Mouse (Mus musculus) limb, embryonic 12.5 days (tissue): ENCODE measurements at regions not wholly inside any gene's neighbourhood (a gene's known extent, or its start where the extent isn't known, plus 50 kb on each side); places are given as distances from the start of the nearest gene placed in this dataset.
"Not testable (repeated sequence)": the region's sequence is repeated elsewhere in the genome, so short reads cannot be mapped to it uniquely, and the experiment has no call there.

ENCODE experiments used
- ATAC-seq: fragments of 200-750 bp; cut with Nextera tagmentation; 2 replicates; pipeline ENCODE4 v1.8.0; 2017; ENCODE audit warnings: low read depth, moderate TSS enrichment; ENCODE audit not compliant: insufficient number of reproducible peaks, insufficient read depth, low FRiP score, low TSS enrichment
- H3K27ac ChIP-seq: fragments of 300-500 bp; sonication (generic); 2 replicates; pipeline ENCODE4 v1.5.1; 2016; ENCODE audit warnings: mild to moderate bottlenecking, moderate library complexity
- H3K27me3 ChIP-seq: fragments of 300-500 bp; sonication (generic); 2 replicates; pipeline ENCODE4 v1.6.1; 2016; ENCODE audit warnings: mild to moderate bottlenecking, moderate library complexity
- H3K36me3 ChIP-seq: fragments of 300-500 bp; sonication (generic); 2 replicates; pipeline ENCODE4 v1.6.1; 2016; ENCODE audit warnings: mild to moderate bottlenecking, moderate library complexity
- H3K4me1 ChIP-seq: fragments of 300-500 bp; sonication (generic); replicated peaks from 2 replicates; pipeline ENCODE4 v1.6.1; 2016
- H3K4me2 ChIP-seq: fragments of 300-500 bp; sonication (generic); 2 replicates; pipeline ENCODE4 v1.6.1; 2016; ENCODE audit warnings: mild to moderate bottlenecking, moderate library complexity
- H3K4me3 ChIP-seq: fragments of 300-500 bp; sonication (generic); replicated peaks from 2 replicates; pipeline ENCODE4 v1.5.1; 2016; ENCODE audit warnings: mild to moderate bottlenecking
- H3K9ac ChIP-seq: fragments of 300-500 bp; sonication (generic); replicated peaks from 2 replicates; pipeline ENCODE4 v1.6.1; 2016; ENCODE audit warnings: mild to moderate bottlenecking, moderate library complexity
- H3K9me3 ChIP-seq: fragments of 300-500 bp; sonication (generic); 2 replicates; pipeline ENCODE4 v1.6.1; 2016; ENCODE audit warnings: mild to moderate bottlenecking, moderate library complexity
- WGBS: fragments of 180-500 bp; shearing (Covaris S2); methylation state at CpG from one replicate; pipeline ENCODE4 v1.1.7; 2016; 5-methylcytosine and 5-hydroxymethylcytosine counted together

DNA sequence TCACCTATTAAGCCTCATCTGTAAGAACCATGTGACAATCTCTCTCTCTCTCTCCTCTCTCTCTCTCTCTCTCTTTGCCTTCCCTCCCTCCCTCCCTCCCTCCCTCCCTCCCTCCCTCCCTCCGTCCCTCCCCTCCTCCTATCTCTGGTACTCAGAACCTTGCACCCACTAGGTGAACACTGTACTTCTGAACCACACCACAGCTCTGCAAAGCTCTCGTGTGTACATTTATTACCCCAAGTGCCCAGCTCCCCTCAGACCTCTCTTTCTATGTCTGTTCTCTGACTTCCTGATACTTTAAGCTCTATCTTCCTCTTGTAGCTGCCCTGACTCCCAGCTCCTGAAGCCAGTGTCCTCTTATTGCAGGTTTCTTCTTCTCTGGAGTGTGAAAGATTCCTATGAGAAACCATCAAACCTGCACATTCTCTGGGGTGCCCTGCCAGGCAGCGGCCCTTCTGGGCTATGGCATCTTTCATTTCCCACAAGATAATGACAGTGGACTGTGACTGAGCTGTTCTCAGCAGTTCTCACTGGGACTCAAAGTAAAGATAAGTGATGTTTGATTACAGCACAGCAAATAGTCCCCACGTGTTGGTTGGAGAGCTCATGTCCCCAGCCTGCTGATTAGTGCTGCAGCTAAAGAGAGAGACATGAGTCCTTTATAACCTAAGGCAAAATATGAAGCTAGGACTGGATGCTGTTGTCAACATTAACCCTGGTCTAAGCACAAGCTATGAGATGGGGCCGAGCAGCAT lies 83.0 kb upstream of the Arl4c start:
- Histone ChIP-seq H3K36me3 (no peaks in the 10 kb centered on the region), H3K4me2 (no peak overlapping the region), H3K9me3 (0 out of 2 replicates have a peak, but pooled peaks cover 6% of the 10 kb centered on the region), H3K9ac (no peak overlapping the region), H3K4me3 (no peak overlapping the region), H3K27me3 (no peaks in the 10 kb centered on the region; the same call in 1 of the 2 replicates), H3K4me1 (no peaks in the 10 kb centered on the region), H3K27ac (no peak overlapping the region)
- no peak for ATAC-seq
- 62% methylated on average over 3 of the region's 5 CpGs for WGBS

- H3K9ac ChIP-seq, result no peak overlapping the region
- no peak overlapping the region for H3K4me2 ChIP-seq
- H3K36me3 ChIP-seq, result no peaks in the 10 kb centered on the region
- ATAC-seq, result no peak
- H3K9me3 ChIP-seq, result 0 out of 2 replicates have a peak, but pooled peaks cover 6% of the 10 kb centered on the region
- no peaks in the 10 kb centered on the region for H3K4me1 ChIP-seq
- no peak overlapping the region for H3K4me3 ChIP-seq
- 92% methylated on average over 14 of the region's 14 CpGs for WGBS
- no peak overlapping the region for H3K27ac ChIP-seq
- H3K27me3 ChIP-seq, result no peaks in the 10 kb centered on the region
Observed at GRCm38 (mm10) chr1:88786066-88786465, 84.0 kb upstream of the Arl4c start.

- H3K4me2 ChIP-seq, result no peak overlapping the region
- H3K4me1 ChIP-seq, result no peaks in the 10 kb centered on the region
- 0 out of 2 replicates have a peak, but pooled peaks cover 6% of the 10 kb centered on the region for H3K9me3 ChIP-seq
- no peak for ATAC-seq
- no peak overlapping the region for H3K4me3 ChIP-seq
- no peak overlapping the region for H3K27ac ChIP-seq
- WGBS, result 85% methylated on average over 7 of the region's 7 CpGs
- H3K36me3 ChIP-seq, result no peaks in the 10 kb centered on the region
- H3K27me3 ChIP-seq, result no peaks in the 10 kb centered on the region
- H3K9ac ChIP-seq, result no peak overlapping the region
Observed at GRCm38 (mm10) chr1:88790674-88791073, 88.7 kb upstream of the Arl4c start.

GRCm38 (mm10) chr1:88794926-88795325 lies 92.9 kb upstream of the Arl4c start:
- 89% methylated on average over 10 of the region's 10 CpGs for WGBS
- no peak overlapping the region for H3K9ac ChIP-seq
- H3K4me1 ChIP-seq, result no peaks in the 10 kb centered on the region
- no peak overlapping the region for H3K4me2 ChIP-seq
- no peak overlapping the region for H3K27ac ChIP-seq
- H3K9me3 ChIP-seq, result no peaks in the 10 kb centered on the region
- no peaks in the 10 kb centered on the region; the same call in 1 of the 2 replicates for H3K27me3 ChIP-seq
- H3K36me3 ChIP-seq, result no peaks in the 10 kb centered on the region
- no peak for ATAC-seq
- no peak overlapping the region for H3K4me3 ChIP-seq

- 79% methylated on average over 14 of the region's 14 CpGs for WGBS
- Histone ChIP-seq H3K9me3 (peaks cover 4% of the 10 kb centered on the region; the same call in 1 of the 2 replicates), H3K4me2 (no peak overlapping the region), H3K27ac (no peak overlapping the region), H3K9ac (no peak overlapping the region), H3K27me3 (no peaks in the 10 kb centered on the region; the same call in 1 of the 2 replicates), H3K4me3 (no peak overlapping the region), H3K36me3 (no peaks in the 10 kb centered on the region), H3K4me1 (0 out of 2 replicates have a peak, but pooled peaks cover 6% of the 10 kb centered on the region)
- ATAC-seq, result no peak
Observed at GRCm38 (mm10) chr1:88798473-88798872, 96.5 kb upstream of the Arl4c start.

GRCm38 (mm10) chr1:88798874-88799273 lies 96.9 kb upstream of the Arl4c start:
- 40% methylated on average over 8 of the region's 8 CpGs for WGBS
- no peak overlapping the region for H3K4me2 ChIP-seq
- no peak overlapping the region for H3K27ac ChIP-seq

GRCm38 (mm10) chr1:88799343-88799742 lies 97.3 kb upstream of the Arl4c start:
- Histone ChIP-seq H3K27me3 (no peaks in the 10 kb centered on the region; the same call in 1 of the 2 replicates), H3K4me3 (no peak overlapping the region), H3K4me2 (no peak overlapping the region), H3K36me3 (no peaks in the 10 kb centered on the region), H3K9ac (no peak overlapping the region), H3K9me3 (peaks cover 4% of the 10 kb centered on the region; the same call in 1 of the 2 replicates), H3K4me1 (0 out of 2 replicates have a peak, but pooled peaks cover 6% of the 10 kb centered on the region), H3K27ac (no peak overlapping the region)
- WGBS, result 35% methylated on average over 7 of the region's 7 CpGs
- ATAC-seq, result no peak

More at GRCm38 (mm10) chr1:88798874-88799273, 96.9 kb upstream of the Arl4c start:
- Histone ChIP-seq H3K4me1 (0 out of 2 replicates have a peak, but pooled peaks cover 6% of the 10 kb centered on the region), H3K9ac (no peak overlapping the region), H3K9me3 (peaks cover 4% of the 10 kb centered on the region; the same call in 1 of the 2 replicates), H3K36me3 (no peaks in the 10 kb centered on the region), H3K4me3 (no peak overlapping the region), H3K27me3 (no peaks in the 10 kb centered on the region; the same call in 1 of the 2 replicates)
- ATAC-seq, result no peak

GRCm38 (mm10) chr1:88799789-88800188 lies 97.8 kb upstream of the Arl4c start:
- Histone ChIP-seq H3K4me3 (no peak overlapping the region), H3K9me3 (peaks cover 4% of the 10 kb centered on the region; the same call in 1 of the 2 replicates), H3K4me1 (0 out of 2 replicates have a peak, but pooled peaks cover 6% of the 10 kb centered on the region), H3K36me3 (no peaks in the 10 kb centered on the region), H3K4me2 (no peak overlapping the region), H3K27ac (no peak overlapping the region), H3K27me3 (no peaks in the 10 kb centered on the region; the same call in 1 of the 2 replicates), H3K9ac (no peak overlapping the region)
- 69% methylated on average over 8 of the region's 8 CpGs for WGBS
- no peak for ATAC-seq

DNA sequence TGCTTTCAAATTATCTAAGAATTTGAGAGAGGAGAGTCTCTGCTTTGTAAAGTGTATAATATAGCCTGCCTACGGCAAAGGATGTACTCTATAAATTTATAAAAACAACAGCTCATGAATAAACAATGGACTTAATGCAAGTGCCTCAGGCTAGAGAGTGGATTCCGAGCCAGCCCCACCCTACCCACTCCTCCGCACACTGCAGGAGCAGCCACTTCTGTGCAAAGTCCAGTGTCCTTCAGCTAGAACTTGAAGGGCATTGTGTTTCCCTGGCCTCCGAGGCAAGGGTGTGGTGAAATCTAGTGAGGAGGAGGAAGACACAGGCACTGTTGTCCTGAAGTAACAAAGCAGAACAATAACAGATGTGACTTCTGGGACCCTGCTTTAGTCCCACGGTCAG lies 98.4 kb upstream of the Arl4c start:
- H3K27ac ChIP-seq, result no peak overlapping the region
- WGBS, result 56% methylated on average over 5 of the region's 5 CpGs
- no peak for ATAC-seq

GRCm38 (mm10) chr1:88801151-88801550 lies 99.1 kb upstream of the Arl4c start:
- H3K36me3 ChIP-seq, H3K4me1 ChIP-seq, H3K27me3 ChIP-seq, H3K9me3 ChIP-seq, H3K4me3 ChIP-seq, ATAC-seq, H3K27ac ChIP-seq, H3K4me2 ChIP-seq, H3K9ac ChIP-seq: not testable (repeated sequence)

More for the DNA sequence above, 98.4 kb upstream of the Arl4c start:
- Histone ChIP-seq H3K4me2 (no peak overlapping the region), H3K4me1 (0 out of 2 replicates have a peak, but pooled peaks cover 6% of the 10 kb centered on the region), H3K9me3 (peaks cover 4% of the 10 kb centered on the region; the same call in 1 of the 2 replicates), H3K27me3 (no peaks in the 10 kb centered on the region; the same call in 1 of the 2 replicates), H3K9ac (no peak overlapping the region), H3K4me3 (no peak overlapping the region), H3K36me3 (no peaks in the 10 kb centered on the region)

DNA sequence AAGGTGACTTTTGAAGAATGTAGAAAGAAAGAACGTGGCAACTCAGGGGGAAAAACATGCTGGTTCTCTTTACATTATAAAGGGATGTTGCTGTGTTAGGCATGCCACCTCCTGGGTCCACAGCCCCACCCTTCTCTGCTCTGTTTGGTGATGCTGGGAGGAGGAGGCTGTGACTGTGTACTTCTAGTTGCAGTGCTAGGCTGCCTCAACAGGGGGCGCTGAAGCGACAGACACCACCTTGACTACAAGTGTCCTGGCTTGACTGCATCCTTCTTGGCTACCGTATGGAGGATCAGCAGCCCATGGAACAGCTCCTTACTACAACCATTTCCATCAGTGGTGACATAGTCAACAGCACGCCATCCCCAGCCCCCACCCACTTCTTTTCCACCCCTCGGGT lies 104.9 kb upstream of the Arl4c start:
- no peaks in the 10 kb centered on the region for H3K27me3 ChIP-seq
- ATAC-seq, result no peak; the same call in 1 of the 2 replicates
- H3K9me3 ChIP-seq, result peaks cover 4% of the 10 kb centered on the region; the same call in 1 of the 2 replicates
- WGBS, result 63% methylated on average over 6 of the region's 6 CpGs
- H3K4me1 ChIP-seq, result peaks cover 7% of the 10 kb centered on the region
- no peak overlapping the region for H3K4me3 ChIP-seq
- no peak overlapping the region for H3K4me2 ChIP-seq
- no peak overlapping the region for H3K9ac ChIP-seq
- no peak overlapping the region for H3K27ac ChIP-seq
- no peaks in the 10 kb centered on the region for H3K36me3 ChIP-seq
